Mouse (Mus musculus): ENCODE data around the gene Creb3l2. TPM values are rescaled to one million over a fixed set of nuclear protein-coding genes. Genes with fewer than 3 reads are reported as not detected.

Creb3l2 gene
- polyA plus RNA-seq, 1 experiment from 2014 or later, result 2.7 TPM

DNA sequence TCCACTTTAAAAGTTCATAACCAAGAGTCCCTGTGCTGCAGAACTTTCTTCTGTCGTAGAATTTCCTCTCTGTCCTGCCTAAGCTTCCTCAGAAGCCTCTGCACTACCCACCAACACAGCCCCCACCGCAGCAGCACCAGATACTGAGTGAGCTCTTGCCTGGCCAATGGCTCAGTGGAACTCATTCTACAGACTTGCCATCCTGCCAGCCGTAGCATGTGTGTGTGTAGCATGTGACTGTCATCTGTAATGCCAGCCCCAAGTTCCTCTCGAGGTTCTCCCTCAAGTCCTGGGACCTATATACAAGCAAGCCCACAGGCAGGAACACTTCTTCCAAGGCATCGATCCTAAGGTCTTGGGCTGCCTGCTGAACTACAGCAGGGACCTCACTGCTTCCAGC is 103.9 kb downstream of the Creb3l2 start:
- Histone ChIP-seq H3K9ac (no peak overlapping the region), H3K9me3 (replicated peaks) (no peaks in the 10 kb centered on the region), H3K4me1 (replicated peaks) (no peaks in the 10 kb centered on the region), H3K27me3 (no peaks in the 10 kb centered on the region), H3K4me2 (no peak overlapping the region), H3K36me3 (peaks cover 6% of the 10 kb centered on the region; the same call in 1 of the 2 replicates), H3K27ac (no peak overlapping the region), H3K4me3 (replicated peaks) (no peak overlapping the region)
- ATAC-seq (ENCODE audit: low read depth) (no peak), DNase-seq (no peak)
- WGBS (ENCODE audit: insufficient replicate concordance), result 54% methylated on average over 5 of the region's 5 CpGs

DNA sequence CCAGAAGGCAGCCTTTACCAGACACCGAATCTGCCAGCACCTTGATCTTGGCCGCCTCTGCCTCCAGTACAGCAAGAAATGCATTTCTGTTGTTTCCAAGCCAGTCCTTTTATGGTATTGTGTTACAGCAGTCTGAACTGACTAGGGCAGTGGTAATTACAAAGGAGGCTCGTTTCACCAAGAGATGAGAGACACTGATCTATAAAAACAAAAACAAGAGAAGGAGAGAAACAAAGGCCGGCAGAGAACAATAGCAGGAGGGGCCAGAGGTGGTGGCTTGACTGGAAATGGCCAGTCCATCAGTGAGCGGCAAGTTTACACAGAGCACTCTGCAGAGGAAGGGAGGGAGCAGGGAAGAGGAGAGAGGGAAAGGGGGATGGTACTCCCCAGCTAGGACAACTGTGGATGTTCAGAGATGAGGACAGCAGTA is 105.1 kb downstream of the Creb3l2 start:
- 44% methylated on average over 5 of the region's 5 CpGs for WGBS (ENCODE audit: insufficient replicate concordance)
- H3K27ac ChIP-seq, result no peak overlapping the region
- ATAC-seq (ENCODE audit: low read depth), result no peak
- H3K4me2 ChIP-seq, result no peak overlapping the region
- H3K9ac ChIP-seq, result no peak overlapping the region
- DNase-seq, result no peak
- no peaks in the 10 kb centered on the region for H3K9me3 ChIP-seq (replicated peaks)
- H3K27me3 ChIP-seq, result no peaks in the 10 kb centered on the region
- H3K36me3 ChIP-seq, result peaks cover 6% of the 10 kb centered on the region
- H3K4me3 ChIP-seq (replicated peaks), result no peak overlapping the region
- H3K4me1 ChIP-seq (replicated peaks), result no peaks in the 10 kb centered on the region

- ATAC-seq (ENCODE audit: low read depth), result no peak
- H3K27ac ChIP-seq, result no peak overlapping the region
Measured at GRCm38 (mm10) chr6:37336381-37336780, 105.6 kb downstream of the Creb3l2 start.

GRCm38 (mm10) chr6:37332846-37333245 is 109.1 kb downstream of the Creb3l2 start:
- ATAC-seq (ENCODE audit: low read depth) (no peak), DNase-seq (no peak)
- Histone ChIP-seq H3K27me3 (no peaks in the 10 kb centered on the region), H3K9me3 (replicated peaks) (no peaks in the 10 kb centered on the region), H3K4me1 (replicated peaks) (no peaks in the 10 kb centered on the region), H3K4me3 (replicated peaks) (no peak overlapping the region), H3K9ac (no peak overlapping the region), H3K4me2 (no peak overlapping the region), H3K27ac (no peak overlapping the region), H3K36me3 (peaks cover 6% of the 10 kb centered on the region)
- 71% methylated on average over 10 of the region's 10 CpGs for WGBS (ENCODE audit: insufficient replicate concordance)

More at GRCm38 (mm10) chr6:37336381-37336780, 105.6 kb downstream of the Creb3l2 start:
- H3K9ac ChIP-seq, result no peak overlapping the region
- H3K36me3 ChIP-seq, result peaks cover 6% of the 10 kb centered on the region
- H3K4me3 ChIP-seq (replicated peaks), result no peak overlapping the region
- H3K9me3 ChIP-seq (replicated peaks), result no peaks in the 10 kb centered on the region
- WGBS (ENCODE audit: insufficient replicate concordance), result 71% methylated on average over 7 of the region's 7 CpGs
- DNase-seq, result no peak
- H3K27me3 ChIP-seq, result no peaks in the 10 kb centered on the region
- H3K4me2 ChIP-seq, result no peak overlapping the region
- no peaks in the 10 kb centered on the region for H3K4me1 ChIP-seq (replicated peaks)

- DNase-seq (no peak), ATAC-seq (ENCODE audit: low read depth) (no peak)
- no peak overlapping the region for H3K4me3 ChIP-seq (replicated peaks)
- 48% methylated on average over 5 of the region's 5 CpGs for WGBS (ENCODE audit: insufficient replicate concordance)
- no peaks in the 10 kb centered on the region for H3K27me3 ChIP-seq
- no peaks in the 10 kb centered on the region for H3K9me3 ChIP-seq (replicated peaks)
- H3K36me3 ChIP-seq, result peaks cover 4% of the 10 kb centered on the region
- H3K4me1 ChIP-seq (replicated peaks), result no peaks in the 10 kb centered on the region
- H3K4me2 ChIP-seq, result no peak overlapping the region
- H3K9ac ChIP-seq, result no peak overlapping the region
- no peak overlapping the region for H3K27ac ChIP-seq
Measured at GRCm38 (mm10) chr6:37329901-37330864, 111.8 kb downstream of the Creb3l2 start.

DNA sequence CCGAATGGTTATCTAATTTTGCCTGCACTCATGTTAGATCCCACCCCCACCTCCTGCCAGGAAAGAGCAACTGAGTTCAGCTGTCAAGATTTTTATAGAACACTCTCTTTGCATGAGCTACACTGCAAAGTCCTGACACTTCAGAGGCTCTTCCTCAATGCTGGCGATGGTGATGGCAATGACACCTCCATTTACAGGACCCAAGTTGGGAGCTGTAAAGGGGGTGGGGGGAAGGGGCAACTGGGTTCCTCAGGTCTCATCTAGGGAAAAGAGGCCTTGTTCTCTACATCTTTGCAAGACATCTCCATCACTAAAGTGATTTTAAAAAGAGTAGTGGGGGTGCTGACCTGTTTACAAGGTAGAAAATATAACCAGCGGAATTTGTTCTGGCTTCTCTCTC is 112.6 kb downstream of the Creb3l2 start:
- 63% methylated on average over 3 of the region's 3 CpGs for WGBS (ENCODE audit: insufficient replicate concordance)
- H3K9me3 ChIP-seq (replicated peaks), result no peaks in the 10 kb centered on the region
- DNase-seq, result no peak

GRCm38 (mm10) chr6:37328671-37329070 is 113.3 kb downstream of the Creb3l2 start:
- ATAC-seq (ENCODE audit: low read depth), result no peak
- 64% methylated on average over 7 of the region's 7 CpGs for WGBS (ENCODE audit: insufficient replicate concordance)
- H3K4me2 ChIP-seq, result no peak overlapping the region
- H3K4me1 ChIP-seq (replicated peaks), result no peaks in the 10 kb centered on the region
- no peak overlapping the region for H3K4me3 ChIP-seq (replicated peaks)
- H3K9me3 ChIP-seq (replicated peaks), result no peaks in the 10 kb centered on the region
- H3K27me3 ChIP-seq, result no peaks in the 10 kb centered on the region
- H3K9ac ChIP-seq, result no peak overlapping the region
- no peaks in the 10 kb centered on the region; the same call in 1 of the 2 replicates for H3K36me3 ChIP-seq
- no peak overlapping the region for H3K27ac ChIP-seq
- no peak for DNase-seq

More for the DNA sequence above, 112.6 kb downstream of the Creb3l2 start:
- ATAC-seq (ENCODE audit: low read depth), result no peak
- Histone ChIP-seq H3K4me3 (replicated peaks) (no peak overlapping the region), H3K4me1 (replicated peaks) (no peaks in the 10 kb centered on the region), H3K4me2 (no peak overlapping the region), H3K36me3 (peaks cover 4% of the 10 kb centered on the region), H3K27me3 (no peaks in the 10 kb centered on the region), H3K27ac (no peak overlapping the region), H3K9ac (no peak overlapping the region)

- ATAC-seq (ENCODE audit: low read depth), result no peak
- H3K4me1 ChIP-seq (replicated peaks), result no peaks in the 10 kb centered on the region
- H3K4me2 ChIP-seq, result no peak overlapping the region
- H3K4me3 ChIP-seq (replicated peaks), result no peak overlapping the region
- H3K9me3 ChIP-seq (replicated peaks), result no peaks in the 10 kb centered on the region
- DNase-seq, result no peak
- no peaks in the 10 kb centered on the region; the same call in 1 of the 2 replicates for H3K36me3 ChIP-seq
- 64% methylated on average over 6 of the region's 6 CpGs for WGBS (ENCODE audit: insufficient replicate concordance)
- no peaks in the 10 kb centered on the region for H3K27me3 ChIP-seq
- H3K9ac ChIP-seq, result no peak overlapping the region
- H3K27ac ChIP-seq, result no peak overlapping the region
Measured at GRCm38 (mm10) chr6:37327519-37327918, 114.4 kb downstream of the Creb3l2 start.

DNA sequence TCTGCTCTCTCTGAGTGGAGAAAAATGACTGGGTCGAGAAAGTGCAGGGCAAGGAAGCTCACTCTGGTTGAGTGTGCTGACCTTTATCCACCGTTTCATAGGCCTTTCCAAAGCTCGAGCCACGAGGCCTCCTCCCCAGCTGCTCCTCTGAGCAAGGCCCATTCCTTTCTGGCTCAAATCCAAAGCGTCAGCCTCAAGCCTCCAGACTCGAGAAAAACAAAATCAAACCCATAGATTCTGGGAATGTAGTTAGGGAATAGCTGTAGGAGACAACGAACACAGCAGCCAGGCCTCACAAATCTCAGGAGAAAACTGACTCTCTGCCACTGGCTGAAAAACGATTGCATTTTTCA is 115.4 kb downstream of the Creb3l2 start:
- Histone ChIP-seq H3K27me3 (no peaks in the 10 kb centered on the region), H3K9ac (no peak overlapping the region), H3K27ac (no peak overlapping the region), H3K36me3 (no peaks in the 10 kb centered on the region; the same call in 1 of the 2 replicates), H3K4me2 (no peak overlapping the region), H3K4me3 (replicated peaks) (no peak overlapping the region), H3K9me3 (replicated peaks) (no peaks in the 10 kb centered on the region), H3K4me1 (replicated peaks) (no peaks in the 10 kb centered on the region)
- DNase-seq (no peak), ATAC-seq (ENCODE audit: low read depth) (no peak)
- WGBS (ENCODE audit: insufficient replicate concordance), result 48% methylated on average over 8 of the region's 8 CpGs

DNA sequence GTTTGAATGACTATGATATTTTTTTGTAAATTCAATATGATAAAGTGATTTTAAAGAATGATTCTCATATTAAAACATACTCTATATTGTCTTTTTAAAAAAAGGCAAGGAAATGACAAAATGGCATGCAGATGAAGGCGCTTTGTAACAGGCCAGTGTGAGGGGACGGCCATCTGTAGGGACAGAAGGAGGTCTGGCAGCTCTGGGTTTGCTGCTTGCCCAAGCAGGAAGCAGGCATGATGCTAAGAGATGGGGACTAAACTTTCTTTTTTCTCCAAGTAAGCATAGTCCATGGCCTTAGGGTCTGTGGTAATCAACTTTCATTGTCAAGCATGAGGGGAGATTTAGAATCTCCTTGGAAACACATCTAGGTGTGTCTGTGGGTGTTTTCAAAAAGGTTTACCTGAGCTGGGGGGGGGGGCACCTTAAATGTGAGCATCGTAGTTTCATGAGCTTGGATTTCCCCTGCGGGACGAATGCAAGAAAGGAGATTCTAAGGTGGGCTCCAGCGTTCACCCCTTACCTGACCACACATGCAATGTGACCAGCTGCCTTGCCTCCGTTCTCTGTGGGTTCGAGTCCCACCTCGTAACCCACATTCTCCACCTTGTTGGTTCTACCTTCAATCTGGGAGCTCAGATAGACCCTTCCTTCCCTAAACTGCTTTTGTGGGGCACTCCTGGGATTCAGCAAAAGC is 115.9 kb downstream of the Creb3l2 start:
- no peaks in the 10 kb centered on the region for H3K27me3 ChIP-seq
- DNase-seq (no peak), ATAC-seq (ENCODE audit: low read depth) (no peak)
- no peak overlapping the region for H3K4me3 ChIP-seq (replicated peaks)
- WGBS (ENCODE audit: insufficient replicate concordance), result 83% methylated on average over 9 of the region's 9 CpGs
- no peak overlapping the region for H3K9ac ChIP-seq
- no peaks in the 10 kb centered on the region for H3K9me3 ChIP-seq (replicated peaks)
- no peaks in the 10 kb centered on the region for H3K4me1 ChIP-seq (replicated peaks)
- no peak overlapping the region for H3K27ac ChIP-seq
- no peaks in the 10 kb centered on the region for H3K36me3 ChIP-seq
- no peak overlapping the region for H3K4me2 ChIP-seq

DNA sequence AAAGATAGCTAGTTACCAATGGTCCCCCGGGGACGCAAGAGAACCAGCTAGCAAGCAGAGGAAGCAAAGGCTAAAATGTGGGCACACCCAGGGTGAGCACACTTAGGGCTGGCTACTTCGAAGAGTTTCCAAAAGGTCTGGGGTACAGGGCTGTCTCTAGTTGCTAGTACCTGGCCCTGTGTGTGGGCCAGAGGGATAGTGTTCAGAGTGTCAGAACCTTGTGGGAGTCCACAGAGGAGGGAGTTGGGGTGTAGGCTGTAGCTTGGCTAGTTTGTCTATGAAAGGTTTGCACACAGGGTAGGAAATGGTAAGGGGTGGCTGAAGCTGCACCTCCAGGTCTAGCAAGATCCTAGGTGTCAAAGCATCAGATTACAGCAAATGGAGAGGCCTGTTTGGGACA is 116.9 kb downstream of the Creb3l2 start:
- Histone ChIP-seq H3K27ac (no peak overlapping the region), H3K4me1 (replicated peaks) (no peaks in the 10 kb centered on the region), H3K27me3 (no peaks in the 10 kb centered on the region), H3K4me3 (replicated peaks) (no peak overlapping the region), H3K9me3 (replicated peaks) (no peaks in the 10 kb centered on the region), H3K36me3 (no peaks in the 10 kb centered on the region), H3K4me2 (no peak overlapping the region), H3K9ac (no peak overlapping the region)
- ATAC-seq (ENCODE audit: low read depth), result no peak
- no peak for DNase-seq
- WGBS (ENCODE audit: insufficient replicate concordance), result 71% methylated on average over 3 of the region's 3 CpGs
